In the genomic region with DNA sequence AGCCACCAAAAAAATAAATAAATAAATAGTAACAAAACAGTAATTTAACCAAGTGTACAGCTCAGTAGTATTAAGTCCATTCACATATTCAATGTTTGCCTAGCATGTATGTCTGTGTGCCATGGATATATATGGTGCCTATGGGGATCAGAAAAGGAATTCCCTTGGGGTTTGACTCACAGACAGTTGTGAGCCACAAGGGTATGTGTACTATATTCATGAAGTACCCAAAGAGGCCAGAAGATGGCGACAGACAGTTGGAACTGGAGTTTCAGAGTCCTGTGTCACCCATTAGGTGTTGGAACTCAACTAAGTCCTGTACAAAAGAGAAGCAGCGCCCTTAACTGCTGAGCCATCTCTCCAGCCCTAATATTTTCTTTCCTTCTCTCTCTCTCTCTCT, we compare ENCODE assay signal across 7 mouse cellular contexts. TPM values are rescaled to one million over a fixed set of nuclear protein-coding genes. Genes with fewer than 3 reads are reported as not detected.
DNase-seq lines count a peak whose midpoint lies in the region; TF ChIP-seq lines count a peak whose summit lies in the region.

No protein-coding gene starts in this region.

- H3K27ac ChIP-seq in CH12.LX (ENCODE audit: insufficient read depth, low read depth) = no peak overlapping the region

- DNase-seq in CH12.LX (ENCODE audit: extremely low read depth) = peak; percentile 92
- peak; percentile 94 for DNase-seq in ZHBTc4 (ENCODE audit: low read depth, low spot score)
- DNase-seq in embryo, embryonic 10.5 days (ENCODE audit: low spot score) = peak; percentile 91
- peak; percentile 89 to 94 for DNase-seq in heart, postnatal 10 days
- DNase-seq in kidney, postnatal 25 days = peak; percentile 72 to 93
- no peak for DNase-seq in lung, adult 2 months
- DNase-seq in retina, embryonic 14.5 days (ENCODE audit: low spot score) = peak; percentile 87

- H3K4me2 ChIP-seq in CH12.LX (ENCODE audit: insufficient read depth, low read depth, poor library complexity, severe bottlenecking) = no peak overlapping the region

- 43% methylated on average over 2 of the region's 2 CpGs for WGBS in lung, adult 2 months

- TF ChIP-seq POLR2A in CH12.LX (IDR thresholded peaks at IDR 0.05; ENCODE audit: low read depth, low read length) = no peak
- TF ChIP-seq POLR2A in lung, adult 2 months (IDR thresholded peaks at IDR 0.05; ENCODE audit: borderline replicate concordance, extremely low read depth, low read depth, low read length) = no peak

- dilution Hi-C loops in CH12.LX (cut with MboI; ENCODE audit: extremely low pct_ligation_motif_present, extremely low pct_unique_long_range_greater_than_20kb, low sequenced_read_pairs) = no loop called here

- no peaks in the 10 kb centered on the region for H3K27me3 ChIP-seq in CH12.LX (replicated peaks)

- no peaks in the 10 kb centered on the region; the same call in none of the 2 replicates for H3K79me2 ChIP-seq in CH12.LX (replicated peaks; ENCODE audit: control insufficient read depth, extremely low read depth, insufficient read depth, poor library complexity, severe bottlenecking)

- in situ Hi-C loops in CH12.LX (cut with MboI; ENCODE audit: low pct_ligation_motif_present, low pct_unique_long_range_greater_than_20kb, low sequenced_read_pairs) = no loop called here

- no peaks in the 10 kb centered on the region for H3K4me1 ChIP-seq in CH12.LX (ENCODE audit: control insufficient read depth in 1 of 2, insufficient read depth in 2 of 2)
- H3K4me1 ChIP-seq in lung, adult 2 months (ENCODE audit: control insufficient read depth, insufficient read depth, low read length) = no peaks in the 10 kb centered on the region

- peak; percentile 83 for TF ChIP-seq RAD21 in CH12.LX (IDR thresholded peaks at IDR 0.05; ENCODE audit: low read depth, low read length)

- H3K9me3 ChIP-seq in CH12.LX (replicated peaks; ENCODE audit: low read length) = no peaks in the 10 kb centered on the region

- intact Hi-C loops in heart, postnatal 10 days (cut with DNase I) = loop anchor here (1.0 to 2.0 kb wide), 4 partner anchors 21 to 191 kb away; a partner anchor contains a TSS

- no peak overlapping the region for H3K9ac ChIP-seq in CH12.LX (ENCODE audit: insufficient read depth, low read depth)

- H3K4me3 ChIP-seq in CH12.LX (replicated peaks in 1 of 3; ENCODE audit: low read depth in 2 of 3, low read length in 2 of 3, poor library complexity in 1 of 3) = no peak overlapping the region
- no peak overlapping the region for H3K4me3 ChIP-seq in lung, adult 2 months (replicated peaks; ENCODE audit: extremely low read depth, low read depth, low read length)

- peaks cover 22 to 50% of the 10 kb centered on the region in 2 experiments for H3K36me3 ChIP-seq in CH12.LX (replicated peaks in 1 of 2; ENCODE audit: control insufficient read depth in 1 of 2, insufficient read depth in 1 of 2, low read length in 1 of 2)

- peak; percentile 55 to 85; a peak in 3 of 4 replicates for TF ChIP-seq CTCF in CH12.LX (conservative IDR thresholded peaks at IDR 0.05 in 1 of 2, IDR thresholded peaks at IDR 0.05 in 1 of 2; ENCODE audit: low read depth in 2 of 2, low read length in 2 of 2)
- TF ChIP-seq CTCF in lung, adult 2 months (IDR thresholded peaks at IDR 0.05; ENCODE audit: insufficient read depth, low read length) = peak; percentile 39; the same call in 1 of the 2 replicates

- TF ChIP-seq EP300 in CH12.LX (IDR thresholded peaks at IDR 0.05; ENCODE audit: low read length) = no peak

TF ChIP-seq in CH12.LX, 34 proteins besides CTCF, POLR2A, EP300 and RAD21:
- TF ChIP-seq JUN (IDR thresholded peaks at IDR 0.05; ENCODE audit: insufficient read depth, low read depth, low read length) = no peak
- no peak for TF ChIP-seq MYC (IDR thresholded peaks at IDR 0.05; ENCODE audit: low read depth, low read length)
- TF ChIP-seq HCFC1 (IDR thresholded peaks at IDR 0.05; ENCODE audit: low read depth, low read length) = peak; percentile 20; the same call in 1 of the 2 replicates
- no peak for TF ChIP-seq MXI1 (IDR thresholded peaks at IDR 0.05; ENCODE audit: low read depth, low read length)
- peak; percentile 88 for TF ChIP-seq POLR2AphosphoS2 (IDR thresholded peaks at IDR 0.05; ENCODE audit: low read depth, low read length)
- TF ChIP-seq SMC3 (IDR thresholded peaks at IDR 0.05; ENCODE audit: low read depth, low read length) = peak; percentile 76
- TF ChIP-seq IRF4 (IDR thresholded peaks at IDR 0.05; ENCODE audit: low read depth, low read length) = 0 out of 2 replicates have a peak, but pooled peaks have one; percentile 7
- no peak for TF ChIP-seq ZMIZ1 (IDR thresholded peaks at IDR 0.05; ENCODE audit: low read depth, low read length)
- no peak for TF ChIP-seq ETS1 (conservative IDR thresholded peaks at IDR 0.05; ENCODE audit: low read depth, low read length)
- no peak for TF ChIP-seq UBTF (IDR thresholded peaks at IDR 0.05; ENCODE audit: low read depth, low read length)
- TF ChIP-seq USF2 (conservative IDR thresholded peaks at IDR 0.05; ENCODE audit: low read depth, low read length) = no peak
- TF ChIP-seq CHD1 (IDR thresholded peaks at IDR 0.05; ENCODE audit: low read depth, low read length) = no peak
- no peak for TF ChIP-seq USF1 (IDR thresholded peaks at IDR 0.05; ENCODE audit: low read depth, low read length)
- peak; percentile 44; the same call in 1 of the 2 replicates for TF ChIP-seq SIN3A (IDR thresholded peaks at IDR 0.05; ENCODE audit: low read length)
- no peak for TF ChIP-seq PAX5 (IDR thresholded peaks at IDR 0.05; ENCODE audit: low read length)
- TF ChIP-seq KAT2A (IDR thresholded peaks at IDR 0.05; ENCODE audit: insufficient replicate concordance, low read length) = 0 out of 2 replicates have a peak, but pooled peaks have one; percentile 40
- TF ChIP-seq ELF1 (IDR thresholded peaks at IDR 0.05; ENCODE audit: low read depth, low read length) = no peak
- TF ChIP-seq MAX (IDR thresholded peaks at IDR 0.05; ENCODE audit: low read length) = peak; percentile 9; the same call in 1 of the 2 replicates

RNA-seq across cellular contexts. Expression of a gene that starts 6.1 kb away (rescaled TPM):
- total RNA-seq in CH12.LX (2012; rRNA removed) (27.1 and 35.7 TPM in 2 replicates), CH12.LX (2014; rRNA removed) (11.0 and 11.5 TPM in 2 replicates)
- polyA plus RNA-seq in CH12.LX (2012; ENCODE audit: insufficient read length, low read depth) = 67.8 and 83.9 TPM in 2 replicates
- 10 to 100 TPM; 22.7 to 23.4 TPM for total RNA-seq in heart, postnatal 10 days (2021)
- polyA plus RNA-seq in lung, adult 2 months (2012; rRNA removed) = 7.5 and 13.2 TPM in 2 replicates

RNA-seq across cellular contexts. Expression of a gene that starts 9.5 kb away (rescaled TPM):
- 317 and 415 TPM in 2 replicates for total RNA-seq in CH12.LX (2012; rRNA removed)
- 453 and 557 TPM in 2 replicates for total RNA-seq in CH12.LX (2014; rRNA removed)
- polyA plus RNA-seq in CH12.LX (2012; ENCODE audit: insufficient read length, low read depth) = 251 and 292 TPM in 2 replicates
- total RNA-seq in heart, postnatal 10 days (2021) = 100 to 1,000 TPM; 269 to 279 TPM
- 37.7 and 69.0 TPM in 2 replicates for polyA plus RNA-seq in lung, adult 2 months (2012; rRNA removed)

RNA-seq across cellular contexts. Expression of a gene that starts 20.3 kb away (rescaled TPM):
- total RNA-seq in CH12.LX (2012; rRNA removed) = 0.88 and 1.0 TPM in 2 replicates
- total RNA-seq in CH12.LX (2014; rRNA removed) = 1.0 and 1.2 TPM in 2 replicates
- 5.1 and 5.8 TPM in 2 replicates for polyA plus RNA-seq in CH12.LX (2012; ENCODE audit: insufficient read length, low read depth)
- 1 to 10 TPM; 2.2 to 2.9 TPM for total RNA-seq in heart, postnatal 10 days (2021)
- 26.1 and 29.3 TPM in 2 replicates for polyA plus RNA-seq in lung, adult 2 months (2012; rRNA removed)

RNA-seq across cellular contexts. Expression of a gene that starts 30.0 kb away (rescaled TPM):
- total RNA-seq in CH12.LX (2012; rRNA removed) = 15.6 and 17.2 TPM in 2 replicates
- total RNA-seq in CH12.LX (2014; rRNA removed) = 40.6 and 54.0 TPM in 2 replicates
- 43.9 and 46.1 TPM in 2 replicates for polyA plus RNA-seq in CH12.LX (2012; ENCODE audit: insufficient read length, low read depth)
- total RNA-seq in heart, postnatal 10 days (2021) = 10 to 100 TPM; 26.1 to 38.7 TPM
- polyA plus RNA-seq in lung, adult 2 months (2012; rRNA removed) = 81.5 and 113 TPM in 2 replicates

RNA-seq across cellular contexts. Expression of a gene that starts 32.0 kb away (rescaled TPM):
- total RNA-seq in CH12.LX (2012; rRNA removed) (63.8 and 69.4 TPM in 2 replicates), CH12.LX (2014; rRNA removed) (45.5 and 46.6 TPM in 2 replicates)
- polyA plus RNA-seq in CH12.LX (2012; ENCODE audit: insufficient read length, low read depth) = 59.9 and 62.2 TPM in 2 replicates
- total RNA-seq in heart, postnatal 10 days (2021) = 100 to 1,000 TPM; 147 to 151 TPM
- polyA plus RNA-seq in lung, adult 2 months (2012; rRNA removed) = 159 and 160 TPM in 2 replicates
